Mouse (Mus musculus): Measurements from ENCODE around the gene Vmn1r77.

- TF ChIP-seq POLR2A (IDR thresholded peaks at IDR 0.05; ENCODE audit: borderline replicate concordance, extremely low read depth, low read depth, low read length) (no peak), CTCF (IDR thresholded peaks at IDR 0.05; ENCODE audit: insufficient read depth, low read length) (no peak)
Measured at GRCm38 (mm10) chr7:12040664-12041063, 4.1 kb downstream of the Vmn1r77 start.

All from lung, adult 2 months (tissue).